Mouse (Mus musculus): ENCODE data around the gene Mettl23. TPM values are rescaled to one million over a fixed set of nuclear protein-coding genes. Genes with fewer than 3 reads are reported as not detected.

Gene Mettl23
- polyA plus RNA-seq, 1 experiment = 52.9 TPM

DNA sequence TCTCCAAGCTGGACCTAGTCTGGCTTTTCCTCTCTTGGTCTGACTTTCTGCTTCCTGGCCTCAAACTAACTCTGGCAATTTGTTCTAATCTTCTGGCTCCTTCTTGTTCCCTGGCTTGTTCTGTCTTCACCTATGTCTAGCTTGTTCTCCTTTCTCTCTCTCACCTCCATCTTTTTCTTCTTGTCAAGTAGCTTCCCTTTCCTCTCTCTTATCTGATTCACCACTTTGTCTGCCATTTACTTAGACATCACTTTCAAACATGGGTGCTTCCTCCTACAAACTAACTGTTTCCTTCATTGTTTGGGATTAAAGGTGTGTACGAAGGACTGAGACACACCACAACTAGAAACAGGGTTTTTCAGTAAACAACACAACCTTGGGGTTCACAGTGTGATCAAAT is 8.1 kb upstream of the Mettl23 start:
- Histone ChIP-seq H3K27ac (ENCODE audit: control insufficient read depth, insufficient read depth, low read depth, low read length, poor library complexity) (no peak overlapping the region), H3K4me3 (replicated peaks; ENCODE audit: control insufficient read depth, low read depth, low read length) (no peak overlapping the region), H3K4me1 (ENCODE audit: control insufficient read depth, insufficient read depth, low read length) (no peaks in the 10 kb centered on the region; the same call in 1 of the 2 replicates)
- WGBS = 80% methylated on average over 1 of the region's 1 CpGs
- TF ChIP-seq POLR2A (IDR thresholded peaks at IDR 0.05; ENCODE audit: borderline replicate concordance, control insufficient read depth, low read depth, low read length) (no peak), CTCF (IDR thresholded peaks at IDR 0.05; ENCODE audit: control insufficient read depth, insufficient read depth, low read length) (no peak)

GRCm38 (mm10) chr11:116836283-116836682 is 6.8 kb upstream of the Mettl23 start:
- H3K27ac ChIP-seq (ENCODE audit: control insufficient read depth, insufficient read depth, low read depth, low read length, poor library complexity) = no peak overlapping the region; the same call in 1 of the 2 replicates
- H3K4me3 ChIP-seq (replicated peaks; ENCODE audit: control insufficient read depth, low read depth, low read length) = no peak overlapping the region
- TF ChIP-seq CTCF (IDR thresholded peaks at IDR 0.05; ENCODE audit: control insufficient read depth, insufficient read depth, low read length) = no peak
- TF ChIP-seq POLR2A (IDR thresholded peaks at IDR 0.05; ENCODE audit: borderline replicate concordance, control insufficient read depth, low read depth, low read length) = no peak
- WGBS = 65% methylated on average over 4 of the region's 4 CpGs
- H3K4me1 ChIP-seq (ENCODE audit: control insufficient read depth, insufficient read depth, low read length) = peaks cover 1% of the 10 kb centered on the region; the same call in 1 of the 2 replicates

DNA sequence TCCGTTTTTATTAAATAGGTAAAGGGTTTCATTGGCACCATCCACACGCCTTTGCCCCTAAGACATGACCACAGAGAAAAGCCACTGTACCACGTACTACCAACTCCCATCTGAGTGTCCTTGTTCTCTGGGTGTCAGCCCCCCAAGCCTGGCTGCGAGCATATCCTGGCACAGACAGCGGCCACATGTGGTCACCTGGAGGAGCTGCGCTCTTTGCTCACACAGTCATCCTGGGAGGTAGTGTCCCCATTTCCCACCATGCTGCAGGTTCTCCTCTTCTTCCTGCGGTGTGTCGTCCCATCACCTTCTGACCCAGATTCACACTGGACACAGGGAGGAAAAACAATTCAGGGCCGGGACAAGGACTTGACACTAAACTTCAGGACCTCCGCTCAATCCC is 5.6 kb upstream of the Mettl23 start:
- TF ChIP-seq POLR2A (IDR thresholded peaks at IDR 0.05; ENCODE audit: borderline replicate concordance, control insufficient read depth, low read depth, low read length) = no peak
- no peak for TF ChIP-seq CTCF (IDR thresholded peaks at IDR 0.05; ENCODE audit: control insufficient read depth, insufficient read depth, low read length)
- no peak overlapping the region for H3K4me3 ChIP-seq (replicated peaks; ENCODE audit: control insufficient read depth, low read depth, low read length)
- H3K27ac ChIP-seq (ENCODE audit: control insufficient read depth, insufficient read depth, low read depth, low read length, poor library complexity) = no peak overlapping the region
- 88% methylated on average over 10 of the region's 10 CpGs for WGBS
- peaks cover 1% of the 10 kb centered on the region; the same call in 1 of the 2 replicates for H3K4me1 ChIP-seq (ENCODE audit: control insufficient read depth, insufficient read depth, low read length)

DNA sequence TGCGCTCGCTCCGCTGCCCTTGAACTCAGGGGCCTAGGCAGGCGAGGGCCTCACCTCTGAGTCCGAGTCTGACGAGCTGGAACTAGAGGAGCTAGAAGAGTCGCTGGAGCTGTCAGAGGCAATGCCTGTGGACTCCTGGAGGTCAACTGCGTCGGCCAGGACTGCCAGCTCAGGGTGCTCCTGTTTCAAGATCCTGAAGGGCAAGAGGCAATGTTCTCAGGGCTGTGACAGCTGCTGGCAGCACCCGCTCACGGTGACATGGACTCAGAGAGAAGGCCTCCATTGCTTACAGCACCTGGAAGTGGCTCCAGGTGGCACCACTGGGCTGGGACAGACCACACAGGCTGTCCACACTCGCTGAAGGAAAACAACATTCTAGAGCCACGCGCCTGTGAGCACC is 4.1 kb upstream of the Mettl23 start:
- no peak overlapping the region for H3K27ac ChIP-seq (ENCODE audit: control insufficient read depth, insufficient read depth, low read depth, low read length, poor library complexity)
- 92% methylated on average over 14 of the region's 14 CpGs for WGBS
- peaks cover 1% of the 10 kb centered on the region; the same call in 1 of the 2 replicates for H3K4me1 ChIP-seq (ENCODE audit: control insufficient read depth, insufficient read depth, low read length)
- no peak overlapping the region for H3K4me3 ChIP-seq (replicated peaks; ENCODE audit: control insufficient read depth, low read depth, low read length)
- TF ChIP-seq POLR2A (IDR thresholded peaks at IDR 0.05; ENCODE audit: borderline replicate concordance, control insufficient read depth, low read depth, low read length) (no peak), CTCF (IDR thresholded peaks at IDR 0.05; ENCODE audit: control insufficient read depth, insufficient read depth, low read length) (no peak)

GRCm38 (mm10) chr11:116839601-116840000 is 3.5 kb upstream of the Mettl23 start:
- TF ChIP-seq CTCF (IDR thresholded peaks at IDR 0.05; ENCODE audit: control insufficient read depth, insufficient read depth, low read length) (no peak), POLR2A (IDR thresholded peaks at IDR 0.05; ENCODE audit: borderline replicate concordance, control insufficient read depth, low read depth, low read length) (no peak)
- no peak overlapping the region for H3K27ac ChIP-seq (ENCODE audit: control insufficient read depth, insufficient read depth, low read depth, low read length, poor library complexity)
- no peak overlapping the region for H3K4me3 ChIP-seq (replicated peaks; ENCODE audit: control insufficient read depth, low read depth, low read length)
- peaks cover 1% of the 10 kb centered on the region; the same call in 1 of the 2 replicates for H3K4me1 ChIP-seq (ENCODE audit: control insufficient read depth, insufficient read depth, low read length)
- WGBS = 88% methylated on average over 7 of the region's 7 CpGs

DNA sequence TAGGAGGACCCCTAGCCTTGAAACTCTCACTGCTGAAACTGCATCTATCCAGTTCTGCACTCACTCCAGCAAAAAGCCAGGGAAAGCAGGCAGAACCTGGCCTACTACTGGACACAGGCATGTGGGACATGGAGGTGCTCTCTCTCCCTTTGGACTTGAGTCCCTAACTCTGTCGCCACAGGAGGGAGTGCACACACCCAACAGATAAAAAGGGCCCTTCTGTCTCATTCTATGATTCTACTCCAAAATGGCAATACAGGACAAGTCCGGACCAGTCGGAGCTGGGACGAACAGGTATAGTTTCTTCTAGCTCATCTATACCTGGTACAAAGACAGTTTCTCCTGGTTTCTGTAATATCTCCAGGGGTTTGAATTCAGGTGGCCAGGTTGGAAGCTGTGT is 2.3 kb upstream of the Mettl23 start:
- no peak overlapping the region for H3K4me3 ChIP-seq (replicated peaks; ENCODE audit: control insufficient read depth, low read depth, low read length)
- TF ChIP-seq CTCF (IDR thresholded peaks at IDR 0.05; ENCODE audit: control insufficient read depth, insufficient read depth, low read length) (no peak), POLR2A (IDR thresholded peaks at IDR 0.05; ENCODE audit: borderline replicate concordance, control insufficient read depth, low read depth, low read length) (no peak)
- 88% methylated on average over 4 of the region's 4 CpGs for WGBS
- H3K27ac ChIP-seq (ENCODE audit: control insufficient read depth, insufficient read depth, low read depth, low read length, poor library complexity) = no peak overlapping the region
- peaks cover 1% of the 10 kb centered on the region; the same call in 1 of the 2 replicates for H3K4me1 ChIP-seq (ENCODE audit: control insufficient read depth, insufficient read depth, low read length)

- Histone ChIP-seq H3K4me3 (replicated peaks; ENCODE audit: control insufficient read depth, low read depth, low read length) (peak overlapping the region; percentile 97), H3K27ac (ENCODE audit: control insufficient read depth, insufficient read depth, low read depth, low read length, poor library complexity) (peak overlapping the region; percentile 95), H3K4me1 (ENCODE audit: control insufficient read depth, insufficient read depth, low read length) (peaks cover 1% of the 10 kb centered on the region; the same call in 1 of the 2 replicates)
- WGBS = under 1% methylated on average over 73 of the region's 73 CpGs
- TF ChIP-seq CTCF (IDR thresholded peaks at IDR 0.05; ENCODE audit: control insufficient read depth, insufficient read depth, low read length) (no peak), POLR2A (IDR thresholded peaks at IDR 0.05; ENCODE audit: borderline replicate concordance, control insufficient read depth, low read depth, low read length) (0 out of 2 replicates have a peak, but pooled peaks have one; percentile 8)
Observed at GRCm38 (mm10) chr11:116842531-116843260, 382 bp upstream of the Mettl23 start.

DNA sequence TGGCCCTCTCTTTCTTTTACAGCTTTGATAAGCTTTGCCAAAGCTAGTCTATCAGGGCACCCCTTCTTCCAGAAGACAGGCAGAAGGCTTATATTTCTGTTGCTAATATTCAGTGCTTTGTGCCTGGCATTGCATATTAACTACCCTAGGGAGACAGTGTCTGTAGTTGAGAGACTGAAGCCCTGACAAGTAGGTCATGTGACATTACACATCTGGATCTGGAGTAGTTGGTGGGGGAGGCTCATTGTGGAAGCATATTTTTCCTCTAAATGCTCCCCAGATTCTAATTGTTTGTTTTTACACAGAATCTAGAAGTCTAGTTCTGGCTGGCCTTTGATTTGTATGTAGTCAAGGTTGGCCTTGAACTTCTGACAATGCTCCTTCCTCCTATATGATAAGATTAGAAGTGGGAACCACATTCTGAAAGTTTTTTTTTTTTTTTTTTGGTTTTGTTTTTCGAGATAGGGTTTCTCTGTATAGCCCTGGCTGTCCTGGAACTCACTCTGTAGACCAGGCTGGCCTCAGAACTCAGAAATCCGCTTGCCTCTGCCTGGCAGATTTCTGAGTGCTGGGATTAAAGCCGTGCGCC is 3.6 kb downstream of the Mettl23 start:
- Histone ChIP-seq H3K27ac (ENCODE audit: control insufficient read depth, insufficient read depth, low read depth, low read length, poor library complexity) (no peak overlapping the region), H3K4me1 (ENCODE audit: control insufficient read depth, insufficient read depth, low read length) (no peaks in the 10 kb centered on the region; the same call in 1 of the 2 replicates), H3K4me3 (replicated peaks; ENCODE audit: control insufficient read depth, low read depth, low read length) (no peak overlapping the region)
- TF ChIP-seq CTCF (IDR thresholded peaks at IDR 0.05; ENCODE audit: control insufficient read depth, insufficient read depth, low read length) (no peak), POLR2A (IDR thresholded peaks at IDR 0.05; ENCODE audit: borderline replicate concordance, control insufficient read depth, low read depth, low read length) (no peak)
- 69% methylated on average over 4 of the region's 4 CpGs for WGBS

Measured in bone marrow, adult 2 months (tissue).